Mouse (Mus musculus) cerebellum, adult 11 months (tissue): ENCODE measurements around the gene Tlr2.
"Not testable (repeated sequence)": the region's sequence is repeated elsewhere in the genome, so short reads cannot be mapped to it uniquely, and the experiment has no call there.

Experiments used
- DNase-seq: peaks from one replicate; pipeline ENCODE4 v3.0.0; 2022

The Tlr2 gene

DNA sequence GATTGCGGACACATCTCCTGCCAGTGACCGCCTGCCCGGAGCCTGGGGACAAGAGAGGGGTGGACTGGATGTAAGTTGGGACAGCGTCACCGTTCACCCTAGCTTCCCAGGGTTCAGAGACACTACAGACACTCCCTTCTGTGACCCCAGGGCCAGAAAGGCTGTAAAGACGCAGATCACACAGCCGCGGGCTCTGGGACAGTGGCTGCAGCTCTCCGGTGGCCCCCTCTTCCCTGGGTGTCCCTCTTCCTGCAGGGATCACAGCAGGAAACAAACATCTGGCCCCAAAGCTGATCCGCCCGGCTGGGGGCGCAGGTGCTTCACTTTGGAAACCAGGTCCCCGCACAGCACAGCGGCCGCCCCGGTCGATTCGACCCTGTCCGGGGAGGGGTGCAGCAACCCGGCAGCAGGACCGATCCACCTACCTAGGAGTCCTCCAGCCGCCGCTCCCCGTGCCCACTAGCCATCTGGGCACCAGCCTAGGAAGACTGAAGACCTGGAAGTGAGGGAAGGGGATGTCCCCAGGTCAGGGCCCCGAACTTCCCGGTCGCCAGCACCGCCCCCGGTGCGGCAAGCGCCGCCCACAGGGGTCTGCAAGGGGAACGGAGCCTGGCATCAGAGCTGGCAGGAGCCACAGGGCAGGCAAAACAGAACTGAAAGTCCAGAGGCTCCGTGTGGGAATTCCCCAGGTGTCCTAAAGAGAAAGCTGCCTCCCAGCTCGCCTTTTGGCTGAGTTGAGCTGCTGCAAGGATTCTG lies at the start of gene Tlr2:
Tlr2 (minus strand) TSS at position 673 of the 756 bp plus-strand sequence.
- peak; percentile 3 for DNase-seq

DNA sequence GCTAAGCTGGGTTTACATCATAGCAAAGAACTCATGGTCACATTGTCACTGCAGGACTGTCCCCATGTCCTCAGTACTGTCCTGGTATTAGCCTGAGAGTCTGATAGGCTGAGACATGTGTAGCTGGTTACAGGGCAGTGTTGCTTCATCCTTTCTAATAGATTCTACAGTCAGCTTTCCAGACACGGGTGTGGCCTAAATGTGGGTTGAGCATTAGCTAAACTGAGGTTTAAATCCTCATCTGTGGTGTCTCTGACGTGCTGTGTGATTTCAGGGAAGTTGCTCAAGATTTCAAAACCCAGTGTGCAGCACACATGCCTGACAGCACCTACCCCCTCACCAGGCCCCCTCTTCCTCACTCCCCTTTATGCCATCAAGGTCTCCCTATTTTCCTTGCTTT lies 43.6 kb upstream of the Tlr2 start:
- DNase-seq = no peak

GRCm38 (mm10) chr3:83879261-83880050 lies 37.9 kb upstream of the Tlr2 start:
- not testable (repeated sequence) for DNase-seq

GRCm38 (mm10) chr3:83878801-83879200 lies 37.2 kb upstream of the Tlr2 start:
- no peak for DNase-seq

DNA sequence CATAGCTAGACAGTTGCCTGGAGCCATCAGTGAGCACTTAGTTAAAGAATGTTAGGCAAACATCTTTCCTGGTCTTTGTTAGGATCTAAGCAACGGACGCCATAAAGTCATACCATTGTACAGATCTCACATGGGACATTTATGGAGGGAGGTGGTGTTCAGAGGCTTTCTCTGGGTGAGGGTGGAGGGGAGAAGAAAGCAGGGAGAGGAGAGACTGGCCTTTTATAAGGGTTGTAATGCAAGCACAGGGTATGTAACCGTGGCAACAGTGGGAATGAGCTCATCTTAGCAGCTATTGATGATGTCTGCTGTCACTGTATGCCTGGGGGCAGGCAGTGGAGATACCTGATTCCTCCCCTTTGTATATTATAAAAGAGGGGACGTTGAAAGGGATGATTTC lies 34.7 kb upstream of the Tlr2 start:
- no peak for DNase-seq

DNA sequence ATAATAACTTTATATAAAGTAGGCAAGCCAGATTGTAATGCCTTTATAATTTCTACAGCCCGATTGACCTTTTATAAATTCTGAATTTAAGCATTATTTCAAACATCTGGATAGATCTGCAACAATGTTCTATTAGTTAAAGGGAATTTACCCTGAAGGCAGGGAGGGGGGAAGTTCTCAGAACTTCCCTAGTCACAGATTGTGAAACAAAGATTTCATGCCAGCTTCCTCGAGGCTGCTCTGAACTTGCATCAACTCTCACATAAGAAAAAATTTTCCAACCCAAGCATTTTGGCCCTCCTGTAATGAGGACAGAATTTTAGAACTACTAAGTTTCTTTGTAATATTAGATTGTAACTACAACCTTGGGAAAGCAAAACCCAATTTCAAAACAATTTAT lies 33.5 kb upstream of the Tlr2 start:
- not testable (repeated sequence) for DNase-seq

GRCm38 (mm10) chr3:83872853-83873252 lies 31.3 kb upstream of the Tlr2 start:
- DNase-seq = not testable (repeated sequence)

DNA sequence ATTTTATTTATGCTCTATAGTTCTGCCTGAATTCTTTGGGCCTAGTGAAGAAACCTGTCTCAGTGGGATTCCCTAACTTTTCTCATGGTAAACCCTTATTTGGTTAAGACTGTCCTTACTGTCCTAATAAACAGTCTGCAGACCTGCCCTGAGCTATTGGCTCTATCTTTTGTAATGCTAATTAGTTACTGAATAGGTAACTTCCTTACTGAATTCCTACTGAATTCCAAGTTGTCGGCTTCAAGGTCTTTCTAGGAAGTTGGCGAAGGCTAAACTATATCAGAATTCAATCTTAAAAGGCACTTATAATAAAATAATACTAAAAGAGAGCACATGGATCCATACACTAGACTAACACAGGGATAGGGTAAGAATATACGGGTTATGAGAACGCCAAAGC lies 30.4 kb upstream of the Tlr2 start:
- DNase-seq = not testable (repeated sequence)

- not testable (repeated sequence) for DNase-seq
These were observed 30.0 kb upstream of the Tlr2 start for GRCm38 (mm10) chr3:83871559-83871958.

- no peak for DNase-seq
These were observed 28.2 kb upstream of the Tlr2 start for GRCm38 (mm10) chr3:83869776-83870175.

- not testable (repeated sequence) for DNase-seq
These were observed 25.5 kb upstream of the Tlr2 start for GRCm38 (mm10) chr3:83867026-83867425.

GRCm38 (mm10) chr3:83865216-83865615 lies 23.6 kb upstream of the Tlr2 start:
- DNase-seq = no peak

GRCm38 (mm10) chr3:83864064-83864548 lies 22.5 kb upstream of the Tlr2 start:
- DNase-seq = no peak

DNA sequence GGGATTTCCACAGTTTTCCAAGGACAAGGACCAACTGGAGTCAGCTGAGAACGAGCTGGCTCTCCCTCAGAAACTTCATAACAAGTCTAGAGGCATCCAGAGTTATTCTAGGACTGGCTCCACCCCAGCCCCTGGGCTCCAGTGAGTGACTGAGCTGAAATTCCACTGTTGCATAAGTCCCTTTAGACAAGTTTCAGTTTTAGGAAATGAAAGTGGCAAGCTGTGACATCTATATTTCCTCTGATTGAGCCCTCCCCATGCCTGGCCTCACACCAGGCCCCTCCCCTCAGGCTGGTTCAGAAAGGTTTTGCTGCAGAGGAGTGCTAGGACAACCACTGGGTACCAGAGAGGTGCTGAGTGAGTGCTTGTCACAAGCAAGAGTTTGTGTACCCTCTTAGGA lies 21.4 kb upstream of the Tlr2 start:
- DNase-seq = no peak

- no peak for DNase-seq
These were observed 18.0 kb upstream of the Tlr2 start for GRCm38 (mm10) chr3:83859595-83859994.

DNA sequence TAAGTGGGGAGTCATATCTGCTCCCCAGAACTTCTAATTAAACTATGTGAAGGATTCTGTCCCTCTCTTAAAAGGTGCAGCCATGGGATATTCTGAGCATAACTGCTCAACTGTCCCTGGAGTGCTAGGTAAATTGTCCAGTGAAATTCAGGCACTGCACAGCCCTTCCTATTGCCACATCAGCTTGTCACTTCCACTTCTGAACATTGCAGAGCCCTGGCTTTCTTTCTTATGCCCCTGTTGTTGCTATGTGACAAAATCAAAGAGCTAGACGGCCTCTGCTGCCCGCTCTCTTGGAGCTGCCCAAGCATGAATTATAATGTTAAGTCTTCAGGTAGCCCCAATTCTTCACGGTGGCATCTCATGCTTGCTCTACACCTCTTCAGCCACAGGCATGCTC lies 17.5 kb upstream of the Tlr2 start:
- no peak for DNase-seq

DNA sequence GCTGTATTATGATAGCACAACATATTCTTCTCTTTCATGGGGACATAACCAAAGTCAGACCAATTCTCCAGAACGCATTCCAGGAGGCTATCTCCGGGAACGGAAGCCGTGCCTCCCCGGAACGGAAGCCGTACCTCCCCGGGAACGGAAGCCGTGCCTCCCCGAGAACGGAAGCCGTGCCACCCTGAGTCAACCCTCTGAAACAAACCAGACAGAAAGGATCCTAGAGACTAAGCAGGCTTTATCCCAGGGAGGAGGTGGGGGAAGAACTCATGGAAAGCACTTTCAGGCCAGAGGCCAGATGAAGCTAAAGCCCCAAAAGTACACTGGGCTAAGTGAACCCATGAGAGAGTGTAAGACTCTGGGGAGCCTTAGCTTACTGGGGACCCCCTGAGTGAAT lies 16.1 kb upstream of the Tlr2 start:
- DNase-seq = no peak

DNA sequence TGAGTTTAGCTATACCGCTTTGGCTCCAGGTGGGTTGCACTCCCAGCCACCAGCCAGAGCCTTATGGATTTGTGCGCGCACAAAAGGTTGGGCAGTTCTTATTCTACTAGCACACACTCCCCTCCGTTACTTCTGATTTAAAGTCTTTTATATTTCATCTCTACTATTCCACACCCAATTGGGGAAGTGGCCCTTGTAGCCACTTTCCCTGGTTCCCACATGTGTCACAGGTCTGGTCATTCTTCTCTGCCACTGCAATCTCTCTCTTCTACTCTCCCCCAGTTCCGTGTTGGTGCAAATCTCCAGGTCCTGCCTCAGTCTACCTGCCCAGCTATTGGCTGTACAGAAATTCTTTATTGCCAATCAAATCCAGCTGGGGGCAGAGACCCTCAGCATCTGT lies 14.1 kb upstream of the Tlr2 start:
- no peak for DNase-seq

DNA sequence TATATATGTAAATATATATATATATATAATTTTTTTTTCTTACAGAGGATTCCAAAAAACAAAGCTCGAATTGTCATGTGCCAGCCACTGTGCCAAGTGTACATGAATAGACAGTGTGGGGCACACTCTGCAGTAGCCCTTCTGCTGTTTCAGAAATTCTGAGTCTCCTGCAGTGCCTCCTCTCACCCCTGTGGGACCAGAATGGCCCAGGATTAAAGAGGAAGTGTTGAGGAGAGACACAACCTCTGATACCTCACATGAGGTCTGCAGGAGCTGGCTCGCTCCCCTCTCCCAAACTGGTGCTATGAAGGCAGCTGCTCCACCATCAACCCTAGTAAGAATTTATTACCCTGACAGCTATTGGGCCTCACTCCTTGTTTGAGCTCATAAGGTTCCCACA lies 7.8 kb upstream of the Tlr2 start:
- DNase-seq = no peak

DNA sequence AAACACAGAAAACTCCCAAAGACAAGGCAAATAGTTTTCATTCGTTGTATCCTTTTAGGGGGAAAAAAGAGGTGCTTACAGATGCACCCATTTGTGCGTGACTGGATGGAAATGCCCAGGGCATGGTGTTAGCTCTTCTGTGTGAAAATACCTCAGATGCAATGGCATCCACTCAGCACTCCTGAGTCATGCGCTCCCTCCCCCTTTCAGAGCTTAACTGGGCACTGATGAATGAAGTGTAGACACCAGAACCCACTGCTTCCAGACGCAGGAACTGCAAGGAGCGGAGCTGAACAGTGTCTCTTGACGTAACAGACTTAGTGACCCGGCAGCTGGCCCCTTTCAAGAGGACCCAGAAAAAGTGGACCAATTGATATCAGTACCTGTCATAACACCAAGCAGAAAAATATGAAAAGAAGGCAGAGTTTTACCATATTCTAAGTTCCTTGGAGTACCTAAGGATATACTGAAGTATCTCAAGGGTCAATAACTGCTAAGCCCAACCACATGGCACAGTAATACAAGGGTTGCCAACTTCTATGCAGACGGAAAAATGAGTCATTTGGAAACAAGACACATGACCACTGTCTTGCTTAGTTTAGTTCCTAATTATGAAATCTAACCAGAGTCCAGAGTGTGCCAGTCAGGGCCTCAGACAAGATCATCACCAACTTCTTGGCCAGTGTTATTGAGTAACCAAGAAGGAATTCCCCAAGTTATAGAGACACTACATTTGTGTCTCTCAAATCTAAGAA lies 3.4 kb upstream of the Tlr2 start:
- no peak for DNase-seq

- DNase-seq = no peak
These were observed 2.1 kb downstream of the Tlr2 start for GRCm38 (mm10) chr3:83839477-83839876.

- DNase-seq = no peak
These were observed 4.9 kb downstream of the Tlr2 start for GRCm38 (mm10) chr3:83836685-83837084.

- DNase-seq = no peak
These were observed 13.4 kb downstream of the Tlr2 start for GRCm38 (mm10) chr3:83828145-83828611.
